Mouse (Mus musculus) C2C12 (cell line): ENCODE measurements around the gene Zscan22.

Experiments
- CTCF ChIP-seq: IDR thresholded peaks from one replicate; pipeline ENCODE4 v1.5.1; 2011; ENCODE audit not compliant: control insufficient read depth, insufficient read depth, insufficient read length
- USF1 ChIP-seq: IDR thresholded peaks from one replicate; pipeline ENCODE4 v1.6.1; 2011; ENCODE audit warnings: low read depth, mild to moderate bottlenecking, control low read depth, moderate library complexity

DNA sequence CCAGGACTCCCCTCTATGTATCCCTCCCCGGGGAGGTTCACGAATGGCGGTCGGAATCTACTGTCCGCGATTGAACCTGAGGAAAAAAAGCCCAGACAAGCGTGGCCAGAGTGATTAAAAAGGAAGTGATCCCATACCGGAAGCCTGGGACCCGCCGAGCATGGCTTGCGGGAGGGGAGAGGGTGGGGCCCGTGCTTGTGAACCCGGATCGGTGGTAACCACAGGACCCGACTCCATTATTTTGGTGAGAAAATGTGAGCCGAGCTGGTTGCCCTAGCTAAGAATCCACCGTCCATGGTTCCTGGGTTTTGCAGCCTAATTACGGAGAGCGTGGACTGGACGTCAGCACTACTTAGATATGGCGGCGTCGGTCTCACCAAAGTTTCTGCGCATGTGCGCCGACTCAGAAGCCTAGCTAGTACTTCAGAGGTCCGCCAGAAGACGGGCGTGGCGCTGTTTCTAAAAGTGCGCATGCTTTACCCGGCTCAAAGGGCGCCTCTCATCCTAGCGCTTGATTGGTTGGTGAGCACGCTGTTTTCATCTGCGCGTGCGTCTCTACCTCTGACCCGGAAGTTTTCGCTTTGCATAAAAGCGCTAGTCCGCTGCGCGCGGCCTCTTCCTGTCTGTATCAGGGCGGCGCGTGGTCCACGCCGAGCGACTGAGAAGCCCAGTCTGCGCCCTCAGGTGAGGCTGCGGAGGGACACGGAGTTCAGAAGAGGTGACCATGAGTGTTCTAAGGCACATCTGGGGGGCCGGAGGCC, 24.3 kb downstream of the Zscan22 start, which contains the start of gene Rps5:
- TF ChIP-seq CTCF = peak; percentile 7
- TF ChIP-seq USF1 = no peak
